Mouse (Mus musculus) megakaryocyte, adult 5-6 weeks (primary cell): ENCODE data around the gene Gm12216. TPM values are rescaled to one million over a fixed set of nuclear protein-coding genes. Genes with fewer than 3 reads are reported as not detected.

Source experiments
- ATAC-seq: 2 replicates; pipeline ENCODE4 v1.8.0; 2016; ENCODE audit warnings: mild to moderate bottlenecking, inconsistent platforms; ENCODE audit not compliant: poor library complexity, severe bottlenecking
- total RNA-seq, 2 experiments: library from RNA; stranded (forward) in 1 of 2; stranded (reverse) in 1 of 2; fragments of 153-499, 151-499 nt in 1 of 2; fragments of 221-1000, 200-1000 nt in 1 of 2; gene quantifications; 2 replicates each; pipeline versions ENCODE4 v1.2.3 to v1.2.4; 2015 to 2017

Gm12216 gene
- total RNA-seq, 2 experiments from 2014 or later, result 0.25 to 0.70 TPM

DNA sequence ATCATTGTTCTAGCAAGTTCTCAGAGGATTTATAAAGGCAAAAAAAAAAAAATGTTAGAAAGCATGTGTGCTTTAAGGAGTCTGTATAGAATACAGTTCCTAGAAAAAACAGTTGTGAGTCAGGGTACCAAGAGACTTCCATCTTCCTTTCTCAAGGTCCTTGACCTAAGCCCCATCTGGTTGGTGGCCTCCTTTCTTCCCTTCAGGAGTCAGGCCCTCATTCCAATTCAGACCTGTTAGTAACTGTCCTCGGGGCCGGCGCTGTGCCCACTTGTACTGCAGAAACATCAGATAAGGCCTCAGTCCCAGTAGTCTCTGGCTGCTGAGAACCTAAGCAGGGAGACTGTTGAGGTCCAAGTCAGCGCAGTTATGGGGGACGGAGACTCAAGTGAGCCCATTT lies 86.0 kb downstream of the Gm12216 start, which contains the start of gene Gm17334:
TSS of gene Gm17334 (minus strand) at position 101 of the 400 bp plus-strand sequence.
- no peak for ATAC-seq

- ATAC-seq, result no peak
These were observed 86.5 kb downstream of the Gm12216 start for GRCm38 (mm10) chr11:53772536-53772935.

DNA sequence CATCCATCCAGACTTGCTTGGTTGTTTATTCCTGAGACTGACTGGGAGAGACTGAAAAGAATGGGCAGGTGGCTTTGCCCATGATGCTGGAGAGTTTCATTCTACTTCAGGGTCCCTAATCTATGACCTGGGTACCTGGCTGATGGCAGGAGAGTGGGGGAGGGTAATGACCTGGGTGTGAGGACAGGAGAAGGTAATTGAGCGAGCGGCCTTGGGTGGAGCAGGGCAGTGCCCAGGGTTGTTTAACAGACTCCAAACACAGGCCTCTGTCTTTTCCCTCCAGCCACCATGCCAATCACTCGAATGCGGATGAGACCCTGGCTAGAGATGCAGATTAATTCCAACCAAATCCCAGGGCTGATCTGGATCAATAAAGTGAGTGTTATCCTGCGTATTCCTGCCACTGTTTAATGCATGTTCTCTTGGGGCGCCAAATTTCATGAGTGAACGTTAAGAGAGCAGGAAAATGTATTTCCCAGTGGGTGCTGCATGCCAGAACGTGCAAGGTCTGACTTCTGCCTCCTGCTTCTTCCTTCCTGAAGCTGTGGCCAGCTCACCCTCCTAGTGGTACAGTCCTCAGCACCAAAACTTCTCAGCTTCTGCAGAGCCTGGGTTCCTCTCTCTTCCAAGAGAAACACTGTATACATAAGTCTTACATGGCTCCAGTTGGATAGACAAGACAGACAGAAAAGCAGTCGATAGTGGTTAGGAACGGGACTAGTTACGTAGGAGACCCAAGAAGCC lies 87.9 kb downstream of the Gm12216 start:
- no peak for ATAC-seq

DNA sequence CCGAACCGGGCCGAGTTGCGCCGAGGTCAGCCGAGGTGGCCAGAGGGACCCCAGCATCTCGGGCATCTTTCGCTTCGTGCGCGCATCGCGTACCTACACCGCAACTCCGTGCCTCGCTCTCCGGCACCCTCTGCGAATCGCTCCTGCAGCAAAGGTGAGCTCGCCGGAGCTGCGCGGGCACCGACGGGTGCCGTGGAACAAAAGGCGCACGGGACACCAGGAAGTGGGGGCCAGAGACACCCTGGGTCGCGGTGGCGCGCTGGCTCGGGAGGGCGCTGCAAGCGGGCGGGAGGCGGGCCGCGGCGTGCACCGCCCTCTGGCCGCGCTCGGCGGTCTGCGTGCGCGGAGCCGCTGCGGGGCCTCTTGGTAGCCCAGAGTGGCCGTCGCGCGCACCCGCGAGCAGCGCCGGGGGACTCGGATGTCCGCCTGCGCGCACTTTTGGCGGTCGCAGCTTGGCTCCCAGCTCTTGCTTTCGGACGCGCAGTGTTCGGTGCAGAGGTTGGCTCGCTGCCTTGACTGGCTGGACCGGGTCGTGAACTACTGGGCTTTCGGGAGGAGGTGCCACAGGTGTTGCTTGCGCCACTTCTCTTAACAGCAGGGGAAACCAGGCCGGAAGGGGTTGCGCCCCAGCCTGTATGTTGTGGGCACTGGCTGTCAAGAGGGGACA lies 88.8 kb downstream of the Gm12216 start:
- ATAC-seq, result peak; percentile 54

GRCm38 (mm10) chr11:53769760-53770124 lies 89.3 kb downstream of the Gm12216 start, which contains the start of gene Irf1:
Gene Irf1 (plus strand): TSS chr11:53770014.
- peak; percentile 90 for ATAC-seq

- ATAC-seq, result no peak
These were observed 89.9 kb downstream of the Gm12216 start for GRCm38 (mm10) chr11:53769185-53769576.

GRCm38 (mm10) chr11:53768422-53769184 lies 90.5 kb downstream of the Gm12216 start:
- ATAC-seq, result no peak

GRCm38 (mm10) chr11:53764581-53764980 lies 94.5 kb downstream of the Gm12216 start:
- ATAC-seq, result no peak

DNA sequence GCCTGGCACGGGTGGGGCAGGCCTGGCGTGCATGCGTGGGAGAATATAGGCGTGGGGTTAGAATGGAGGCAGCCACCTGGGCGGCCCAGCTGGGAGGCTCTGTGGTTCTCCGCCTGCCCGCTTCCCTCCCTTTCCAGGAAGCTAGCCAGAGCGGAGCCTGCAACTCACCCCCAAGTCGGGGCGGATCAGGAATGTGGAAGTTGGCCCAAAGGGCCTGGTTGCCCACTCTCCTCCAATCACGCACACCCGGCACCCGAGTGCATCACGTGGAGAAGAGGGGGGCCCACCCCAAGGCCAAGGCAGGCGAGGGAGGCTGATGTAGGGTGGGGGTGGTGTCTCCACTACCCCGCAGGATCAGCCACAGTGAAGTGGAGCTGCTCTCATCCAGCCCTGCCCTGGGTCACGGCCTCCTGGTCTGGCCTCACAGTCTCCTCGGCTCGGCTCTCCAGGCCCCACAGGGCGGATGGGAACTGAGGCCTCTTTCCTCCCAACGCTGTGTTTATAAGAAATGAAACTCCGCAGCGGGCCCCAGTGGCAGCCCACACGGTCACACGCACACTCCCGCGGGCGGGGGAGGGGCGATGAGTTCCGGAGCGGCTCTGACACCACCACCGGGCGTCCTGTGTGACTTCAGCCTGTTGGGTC lies 95.4 kb downstream of the Gm12216 start:
- ATAC-seq, result peak; percentile 85

DNA sequence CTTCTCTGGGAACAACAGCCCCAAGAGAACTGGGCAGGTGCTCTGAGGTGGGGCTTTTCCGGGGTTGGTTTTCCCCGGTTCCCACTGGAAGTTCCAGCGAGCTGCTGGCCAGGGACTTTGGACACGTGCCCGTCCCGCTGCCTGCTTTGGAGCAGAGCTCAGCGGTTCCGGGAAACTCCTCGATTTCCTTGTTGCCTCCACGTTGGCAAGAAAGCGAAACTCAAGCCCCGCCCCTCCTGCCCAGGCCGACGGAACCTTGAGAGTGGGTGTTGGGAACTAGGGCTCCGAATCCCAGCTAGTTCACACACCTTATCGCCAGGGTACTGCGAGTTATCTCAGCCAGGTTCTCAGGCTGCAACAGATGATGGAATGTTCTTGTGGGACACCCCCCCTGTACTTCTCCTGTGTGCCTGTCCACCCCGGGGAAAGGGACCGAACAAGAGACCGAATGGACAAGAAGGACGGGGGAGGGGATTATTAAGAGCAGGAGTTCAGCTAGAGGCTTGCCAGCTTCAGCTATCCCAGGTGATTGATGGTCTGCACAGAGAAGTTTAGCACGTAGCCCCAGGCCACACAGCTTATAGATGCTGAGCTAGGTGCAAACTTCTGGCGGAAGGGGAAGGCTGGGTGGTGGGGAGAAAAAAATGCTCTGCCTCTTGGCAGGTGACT lies 96.1 kb downstream of the Gm12216 start:
- peak; percentile 33 for ATAC-seq

GRCm38 (mm10) chr11:53762426-53762825 lies 96.6 kb downstream of the Gm12216 start:
- no peak for ATAC-seq

- ATAC-seq, result no peak
These were observed 97.2 kb downstream of the Gm12216 start for GRCm38 (mm10) chr11:53761822-53762221.

DNA sequence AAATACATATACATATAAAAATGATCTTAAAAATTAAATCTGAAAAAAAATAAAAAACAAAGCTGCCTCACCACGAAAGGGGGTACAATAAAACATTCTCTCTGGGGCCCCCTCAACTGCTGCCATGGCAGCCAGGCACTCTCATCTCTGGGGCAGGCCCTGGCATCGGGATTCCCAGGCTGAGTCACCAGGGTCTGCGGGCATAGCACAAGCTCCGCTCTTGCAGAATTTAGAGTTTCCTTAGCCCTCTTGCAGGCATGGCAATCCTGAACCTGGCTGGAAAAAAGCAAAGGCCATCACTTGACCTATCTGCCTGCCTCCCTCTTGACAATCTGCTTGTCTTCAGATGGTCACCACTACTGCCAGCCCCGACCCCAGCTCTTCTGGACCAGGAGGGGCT lies 97.8 kb downstream of the Gm12216 start:
- no peak for ATAC-seq

DNA sequence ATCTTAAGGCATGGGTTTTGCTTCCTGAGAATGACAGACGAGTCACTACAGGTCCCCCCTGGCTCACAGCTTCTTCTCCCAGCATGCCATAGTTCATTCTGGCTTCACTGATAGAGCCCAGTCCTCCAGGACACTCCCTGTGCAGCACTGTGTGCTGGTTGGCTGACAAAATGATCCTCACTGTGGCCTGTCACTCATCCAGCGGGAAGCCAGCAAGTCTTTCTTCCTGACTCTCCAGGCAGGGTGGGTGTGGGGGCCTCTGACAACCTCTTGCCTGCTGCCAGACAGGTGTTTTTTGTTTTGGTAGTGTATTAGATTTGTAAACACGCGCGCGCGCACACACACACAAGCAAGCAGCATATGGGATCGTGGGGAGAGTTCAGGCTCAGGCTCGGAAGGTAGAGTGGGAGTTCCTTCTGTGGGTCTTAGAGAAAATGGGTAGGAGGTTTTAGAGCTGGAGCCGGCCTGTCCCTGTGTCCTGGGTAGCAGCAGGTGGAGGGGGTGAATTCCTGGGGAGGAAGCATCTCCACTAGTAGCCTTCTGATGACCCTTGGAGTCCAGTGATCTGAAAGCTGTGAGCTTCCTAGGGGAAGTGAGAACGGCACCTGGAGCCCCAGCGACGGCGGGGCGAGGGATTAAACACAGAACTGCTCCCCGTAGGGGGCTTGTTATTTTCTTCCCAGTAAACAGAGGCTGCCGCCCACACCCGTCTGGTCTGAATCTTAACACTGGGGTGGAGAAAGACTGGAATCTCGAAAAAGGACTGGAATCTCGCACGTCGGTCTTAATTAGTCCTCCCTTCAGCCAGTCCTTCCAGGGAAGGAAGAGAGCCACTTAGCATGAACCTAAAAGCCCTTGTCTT lies 99.3 kb downstream of the Gm12216 start:
- no peak for ATAC-seq

GRCm38 (mm10) chr11:53758791-53759351 lies 100.2 kb downstream of the Gm12216 start:
- no peak for ATAC-seq

- ATAC-seq, result peak; percentile 62
These were observed 101.0 kb downstream of the Gm12216 start for GRCm38 (mm10) chr11:53758033-53758432.

GRCm38 (mm10) chr11:53757612-53758011 lies 101.4 kb downstream of the Gm12216 start:
- ATAC-seq, result no peak

GRCm38 (mm10) chr11:53755011-53755595 lies 104.0 kb downstream of the Gm12216 start:
- ATAC-seq, result no peak
